Mouse (Mus musculus): ENCODE data around the gene Zwilch. TPM values are rescaled to one million over a fixed set of nuclear protein-coding genes. Genes with fewer than 3 reads are reported as not detected.

The Zwilch gene
- polyA plus RNA-seq (2012; rRNA removed) = 0.43 and 0.91 TPM in 2 replicates

DNA sequence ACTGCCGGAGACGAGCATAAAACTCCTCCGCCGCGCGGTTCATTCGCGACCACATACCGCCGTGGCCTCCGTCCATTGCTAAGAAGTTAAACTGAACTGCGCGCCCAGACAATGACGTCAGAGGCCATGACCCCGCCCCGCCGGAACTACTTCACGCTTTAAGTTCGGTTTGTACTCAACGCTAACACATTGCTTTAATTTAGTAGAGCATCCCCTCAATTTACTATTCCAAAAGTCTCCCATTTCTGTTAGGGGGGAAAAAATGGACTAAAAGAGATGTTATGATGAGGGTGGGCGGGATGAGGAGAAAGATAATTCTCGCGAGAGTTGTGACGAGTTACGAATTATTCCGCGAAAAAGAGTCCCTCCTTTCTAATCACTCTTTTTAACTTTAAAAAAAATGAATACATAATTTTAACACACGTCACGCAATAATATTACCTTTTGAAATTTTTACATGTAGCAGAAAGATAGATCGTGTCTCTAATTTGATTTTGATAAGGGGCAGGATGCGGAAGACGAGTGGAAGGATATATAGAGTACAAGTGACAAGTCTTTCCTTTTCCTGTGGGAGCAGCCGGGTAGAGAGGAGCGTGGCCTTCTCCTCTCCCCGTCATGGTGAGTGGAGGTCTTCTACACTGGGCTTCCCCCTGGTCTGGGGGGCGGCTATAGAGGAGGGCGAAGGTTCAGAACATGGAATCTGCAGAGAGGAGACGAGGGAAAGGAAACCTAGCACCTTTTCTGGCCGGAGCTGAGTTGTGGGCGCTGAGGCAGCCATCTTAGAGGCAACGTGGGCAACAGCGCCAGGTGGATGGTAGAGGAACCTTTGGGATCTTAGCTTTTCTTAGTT, at the start of gene Zwilch, which contains the start of gene Rpl4:
Gene Zwilch (minus strand): TSS at position 289 of the 850 bp plus-strand sequence.
Gene Rpl4 (plus strand): TSS at position 560 of the 850 bp plus-strand sequence.
- Histone ChIP-seq H3K4me1 (ENCODE audit: control insufficient read depth, insufficient read depth, low read length) (peaks cover 4% of the 10 kb centered on the region), H3K4me3 (replicated peaks; ENCODE audit: extremely low read depth, low read depth, low read length) (peak within 1 kb of the TSS; percentile 84)
- WGBS = under 1% methylated on average over 42 of the region's 42 CpGs
- DNase-seq = peak; percentile 83
- TF ChIP-seq CTCF (IDR thresholded peaks at IDR 0.05; ENCODE audit: insufficient read depth, low read length) (no peak), POLR2A (IDR thresholded peaks at IDR 0.05; ENCODE audit: borderline replicate concordance, extremely low read depth, low read depth, low read length) (peak; percentile 98)

DNA sequence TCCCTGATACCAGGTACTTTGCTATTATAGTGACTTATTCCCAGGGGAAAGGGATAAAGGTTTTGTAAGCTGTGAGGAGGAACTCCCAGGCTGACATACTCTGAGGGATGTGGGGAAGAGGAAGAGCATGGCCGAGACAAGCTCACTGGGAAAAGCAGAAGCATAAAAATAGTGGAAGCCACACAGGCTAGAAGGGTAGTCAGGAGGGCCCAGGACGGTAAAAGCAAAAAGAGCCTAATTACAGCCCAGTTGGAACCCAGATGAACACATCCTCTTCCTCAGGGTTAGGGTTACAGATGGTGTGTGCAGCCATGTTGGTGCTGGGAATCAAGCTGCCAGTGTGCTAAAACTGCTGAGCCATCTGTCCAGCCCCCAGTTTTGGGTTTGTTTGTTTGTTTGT, 49.2 kb upstream of the Zwilch start:
- 64% methylated on average over 2 of the region's 2 CpGs for WGBS
- Histone ChIP-seq H3K4me3 (replicated peaks; ENCODE audit: extremely low read depth, low read depth, low read length) (no peak overlapping the region), H3K4me1 (ENCODE audit: control insufficient read depth, insufficient read depth, low read length) (peaks cover 8% of the 10 kb centered on the region)
- no peak for TF ChIP-seq POLR2A (IDR thresholded peaks at IDR 0.05; ENCODE audit: borderline replicate concordance, extremely low read depth, low read depth, low read length)
- no peak for TF ChIP-seq CTCF (IDR thresholded peaks at IDR 0.05; ENCODE audit: insufficient read depth, low read length)
- DNase-seq = no peak

- 63% methylated on average over 4 of the region's 4 CpGs for WGBS
- DNase-seq = no peak
- Histone ChIP-seq H3K4me1 (ENCODE audit: control insufficient read depth, insufficient read depth, low read length) (peaks cover 8% of the 10 kb centered on the region), H3K4me3 (replicated peaks; ENCODE audit: extremely low read depth, low read depth, low read length) (no peak overlapping the region)
- TF ChIP-seq POLR2A (IDR thresholded peaks at IDR 0.05; ENCODE audit: borderline replicate concordance, extremely low read depth, low read depth, low read length) = no peak
- TF ChIP-seq CTCF (IDR thresholded peaks at IDR 0.05; ENCODE audit: insufficient read depth, low read length) = no peak
These were observed 48.6 kb upstream of the Zwilch start for GRCm38 (mm10) chr9:64221480-64221879.

- no peak overlapping the region for H3K4me3 ChIP-seq (replicated peaks; ENCODE audit: extremely low read depth, low read depth, low read length)
- no peak for DNase-seq
- peaks cover 10% of the 10 kb centered on the region for H3K4me1 ChIP-seq (ENCODE audit: control insufficient read depth, insufficient read depth, low read length)
- TF ChIP-seq POLR2A (IDR thresholded peaks at IDR 0.05; ENCODE audit: borderline replicate concordance, extremely low read depth, low read depth, low read length) (no peak), CTCF (IDR thresholded peaks at IDR 0.05; ENCODE audit: insufficient read depth, low read length) (no peak)
- WGBS = 66% methylated on average over 1 of the region's 1 CpGs
These were observed 47.7 kb upstream of the Zwilch start for GRCm38 (mm10) chr9:64220603-64221002.

GRCm38 (mm10) chr9:64219772-64220420, 47.0 kb upstream of the Zwilch start:
- WGBS = 89% methylated on average over 10 of the region's 10 CpGs
- TF ChIP-seq POLR2A (IDR thresholded peaks at IDR 0.05; ENCODE audit: borderline replicate concordance, extremely low read depth, low read depth, low read length) (no peak), CTCF (IDR thresholded peaks at IDR 0.05; ENCODE audit: insufficient read depth, low read length) (no peak)
- no peak overlapping the region for H3K4me3 ChIP-seq (replicated peaks; ENCODE audit: extremely low read depth, low read depth, low read length)
- peaks cover 10% of the 10 kb centered on the region for H3K4me1 ChIP-seq (ENCODE audit: control insufficient read depth, insufficient read depth, low read length)
- no peak for DNase-seq

- Histone ChIP-seq H3K4me3 (replicated peaks; ENCODE audit: extremely low read depth, low read depth, low read length) (no peak overlapping the region), H3K4me1 (ENCODE audit: control insufficient read depth, insufficient read depth, low read length) (peaks cover 10% of the 10 kb centered on the region)
- DNase-seq = no peak
- TF ChIP-seq POLR2A (IDR thresholded peaks at IDR 0.05; ENCODE audit: borderline replicate concordance, extremely low read depth, low read depth, low read length) = no peak
- no peak for TF ChIP-seq CTCF (IDR thresholded peaks at IDR 0.05; ENCODE audit: insufficient read depth, low read length)
- 78% methylated on average over 1 of the region's 1 CpGs for WGBS
These were observed 46.4 kb upstream of the Zwilch start for GRCm38 (mm10) chr9:64219305-64219704.

DNA sequence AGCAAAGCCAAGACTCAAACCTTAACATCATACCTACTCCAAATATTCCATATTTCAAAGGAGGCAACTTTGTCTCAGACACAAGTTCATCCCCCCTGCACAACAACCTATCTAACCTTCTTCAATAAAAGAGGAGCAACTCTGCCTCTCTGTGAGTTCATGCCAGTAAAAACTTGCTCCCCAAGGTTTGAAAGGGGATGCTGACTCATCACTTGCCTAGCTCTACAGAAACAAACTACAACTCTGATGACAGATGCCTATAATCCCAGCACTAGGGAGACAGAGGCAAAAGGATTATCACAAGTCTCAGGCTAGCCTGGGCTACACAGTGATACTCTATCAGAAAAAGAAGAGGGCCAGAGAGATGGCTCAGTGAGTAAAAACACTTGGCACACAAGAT, 45.0 kb upstream of the Zwilch start:
- H3K4me1 ChIP-seq (ENCODE audit: control insufficient read depth, insufficient read depth, low read length) = peaks cover 10% of the 10 kb centered on the region
- no peak for DNase-seq
- no peak overlapping the region for H3K4me3 ChIP-seq (replicated peaks; ENCODE audit: extremely low read depth, low read depth, low read length)
- TF ChIP-seq CTCF (IDR thresholded peaks at IDR 0.05; ENCODE audit: insufficient read depth, low read length) (no peak), POLR2A (IDR thresholded peaks at IDR 0.05; ENCODE audit: borderline replicate concordance, extremely low read depth, low read depth, low read length) (no peak)

DNA sequence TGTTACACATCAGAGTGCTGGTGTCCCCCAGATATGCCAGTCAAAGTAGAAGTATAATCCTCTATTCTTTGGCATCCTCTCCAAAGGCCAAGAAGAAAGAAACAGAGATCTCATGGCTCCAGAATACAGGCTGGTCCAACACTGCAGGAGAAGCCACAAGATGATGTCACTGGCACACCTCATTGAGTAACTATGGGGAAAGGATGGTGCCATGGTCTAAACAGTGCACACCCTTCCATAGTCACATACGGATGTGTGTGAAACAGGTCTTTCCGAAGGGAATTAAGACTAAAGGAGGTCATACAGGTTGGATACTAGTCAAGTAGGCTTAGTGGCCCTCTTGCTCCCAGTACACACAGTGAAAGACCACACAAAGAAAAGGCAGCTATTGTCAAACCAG, 43.7 kb upstream of the Zwilch start:
- peaks cover 8% of the 10 kb centered on the region for H3K4me1 ChIP-seq (ENCODE audit: control insufficient read depth, insufficient read depth, low read length)
- no peak overlapping the region for H3K4me3 ChIP-seq (replicated peaks; ENCODE audit: extremely low read depth, low read depth, low read length)
- DNase-seq = no peak
- TF ChIP-seq CTCF (IDR thresholded peaks at IDR 0.05; ENCODE audit: insufficient read depth, low read length) (no peak), POLR2A (IDR thresholded peaks at IDR 0.05; ENCODE audit: borderline replicate concordance, extremely low read depth, low read depth, low read length) (no peak)
- 87% methylated on average over 2 of the region's 2 CpGs for WGBS

DNA sequence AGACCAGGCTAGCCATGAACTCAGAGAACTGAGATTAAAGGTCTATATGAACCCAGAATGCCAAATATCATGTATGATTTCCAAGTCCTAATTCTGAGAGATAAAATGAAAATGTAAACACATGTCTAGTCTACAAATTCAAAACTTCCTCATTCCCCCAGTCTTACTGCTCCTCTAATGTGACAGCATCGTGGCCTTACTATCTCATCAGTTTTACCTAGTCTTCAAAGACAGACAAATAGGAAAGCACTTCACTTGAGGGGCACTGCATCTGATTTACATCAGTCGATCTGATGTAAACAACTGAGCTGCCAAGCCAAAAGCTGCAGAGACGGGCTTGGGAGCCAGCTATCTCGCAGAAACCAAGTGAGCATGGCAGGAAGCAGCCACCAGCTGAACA, 43.2 kb upstream of the Zwilch start:
- 33% methylated on average over 4 of the region's 4 CpGs for WGBS
- DNase-seq = no peak
- Histone ChIP-seq H3K4me1 (ENCODE audit: control insufficient read depth, insufficient read depth, low read length) (peaks cover 8% of the 10 kb centered on the region), H3K4me3 (replicated peaks; ENCODE audit: extremely low read depth, low read depth, low read length) (no peak overlapping the region)
- TF ChIP-seq POLR2A (IDR thresholded peaks at IDR 0.05; ENCODE audit: borderline replicate concordance, extremely low read depth, low read depth, low read length) (no peak), CTCF (IDR thresholded peaks at IDR 0.05; ENCODE audit: insufficient read depth, low read length) (no peak)

Data from lung, adult 2 months (tissue).